Mouse (Mus musculus) left cerebral cortex, adult 8-10 months (tissue): ENCODE measurements around the gene Kif21b. TPM values are rescaled to one million over a fixed set of nuclear protein-coding genes. Genes with fewer than 3 reads are reported as not detected.

Source experiments
- DNase-seq, 2 experiments: peaks; one replicate each; pipeline ENCODE4 v3.0.0; 2022; ENCODE audit warnings: low spot score in 2 of 2
- total RNA-seq, 4 experiments: library from RNA; stranded (reverse); gene quantifications; 2 replicates each; pipeline ENCODE4 v1.2.4; 2022

The Kif21b gene
- total RNA-seq, 4 experiments from 2014 or later, result 49.0 to 57.8 (median 53.5) TPM

- DNase-seq, result no peak
These were observed 25.8 kb downstream of the Kif21b start for GRCm38 (mm10) chr1:136156951-136157350.

- no peak for DNase-seq
These were observed 28.6 kb downstream of the Kif21b start for GRCm38 (mm10) chr1:136159830-136160229.

- DNase-seq, result no peak
These were observed 29.1 kb downstream of the Kif21b start for GRCm38 (mm10) chr1:136160297-136160696.

GRCm38 (mm10) chr1:136160930-136161329 lies 29.7 kb downstream of the Kif21b start:
- DNase-seq, result no peak

- DNase-seq, result no peak
These were observed 30.2 kb downstream of the Kif21b start for GRCm38 (mm10) chr1:136161333-136161921.

GRCm38 (mm10) chr1:136165436-136165835 lies 34.2 kb downstream of the Kif21b start:
- no peak for DNase-seq

- no peak for DNase-seq
These were observed 36.5 kb downstream of the Kif21b start for GRCm38 (mm10) chr1:136167657-136168056.

GRCm38 (mm10) chr1:136170109-136170508 lies 38.9 kb downstream of the Kif21b start:
- DNase-seq, result no peak

- no peak for DNase-seq
These were observed 41.5 kb downstream of the Kif21b start for GRCm38 (mm10) chr1:136172696-136173095.

- peak in 1 of 2 experiments; percentile 6 for DNase-seq
These were observed 43.0 kb downstream of the Kif21b start for GRCm38 (mm10) chr1:136174101-136174606.

- DNase-seq, result no peak
These were observed 44.0 kb downstream of the Kif21b start for GRCm38 (mm10) chr1:136175183-136175582.

- no peak for DNase-seq
These were observed 45.9 kb downstream of the Kif21b start for GRCm38 (mm10) chr1:136177085-136177484.

GRCm38 (mm10) chr1:136178741-136179140 lies 47.6 kb downstream of the Kif21b start:
- DNase-seq, result no peak

GRCm38 (mm10) chr1:136179511-136180001 lies 48.4 kb downstream of the Kif21b start:
- no peak for DNase-seq

GRCm38 (mm10) chr1:136190033-136190432 lies 58.8 kb downstream of the Kif21b start:
- no peak for DNase-seq

GRCm38 (mm10) chr1:136212803-136213202 lies 81.6 kb downstream of the Kif21b start, which contains the start of gene Mroh3:
Gene Mroh3 (minus strand): TSS chr1:136212828.
- no peak for DNase-seq

- no peak for DNase-seq
These were observed 83.1 kb downstream of the Kif21b start for GRCm38 (mm10) chr1:136214304-136214703.

GRCm38 (mm10) chr1:136220037-136220871 lies 89.1 kb downstream of the Kif21b start:
- DNase-seq, result no peak

GRCm38 (mm10) chr1:136222386-136222785 lies 91.2 kb downstream of the Kif21b start:
- DNase-seq, result no peak

GRCm38 (mm10) chr1:136223758-136224342 lies 92.7 kb downstream of the Kif21b start:
- no peak for DNase-seq

- DNase-seq, result no peak
These were observed 94.7 kb downstream of the Kif21b start for GRCm38 (mm10) chr1:136225846-136226245.

- no peak for DNase-seq
These were observed 95.4 kb downstream of the Kif21b start for GRCm38 (mm10) chr1:136226626-136227025.
